Mouse (Mus musculus): ENCODE measurements at regions not wholly inside any gene's neighbourhood (a gene's known extent, or its start where the extent isn't known, plus 50 kb on each side); places are given as distances from the start of the nearest gene placed in this dataset.

- TF ChIP-seq CTCF (IDR thresholded peaks at IDR 0.05; ENCODE audit: extremely low read depth, insufficient read depth, low read length) (no peak), POLR2A (IDR thresholded peaks at IDR 0.05; ENCODE audit: extremely low read depth, insufficient read depth, low read length) (no peak)
Observed at GRCm38 (mm10) chr1:186572651-186573050, 133.1 kb downstream of the Tgfb2 start.

Data from cortical plate, adult 2 months (tissue).